Mouse (Mus musculus) ES-Bruce4 (cell line): ENCODE results near the gene 1700113H08Rik.

Source experiments
- CTCF ChIP-seq: IDR thresholded peaks from one replicate; pipeline ENCODE4 v1.8.1; 2011; ENCODE audit warnings: low read depth, low read length
- EP300 ChIP-seq: IDR thresholded peaks from 2 replicates; pipeline ENCODE4 v1.6.1; 2011; ENCODE audit warnings: low read depth, low read length; ENCODE audit not compliant: insufficient read depth
- POLR2A ChIP-seq: IDR thresholded peaks from one replicate; pipeline ENCODE4 v1.8.1; 2011; ENCODE audit warnings: low read length; ENCODE audit not compliant: insufficient read depth

DNA sequence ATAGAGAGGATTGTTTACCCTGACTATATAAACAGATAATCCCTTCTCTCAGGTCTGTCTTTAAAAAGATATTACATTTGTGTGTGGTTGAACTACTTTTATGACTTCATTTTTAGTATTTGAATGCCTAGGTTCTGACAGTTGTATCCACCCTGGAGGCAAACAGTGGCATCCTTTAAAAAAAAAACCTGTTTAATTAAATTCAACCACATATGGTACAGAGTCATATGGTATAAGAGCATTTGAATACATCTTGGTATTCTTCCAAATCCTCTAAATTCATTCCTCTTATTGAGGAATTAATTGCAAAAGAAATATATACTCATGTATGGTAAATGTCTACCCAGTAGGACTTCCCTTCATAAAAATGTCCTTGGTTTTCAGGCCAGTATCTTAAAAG, 217.2 kb downstream of the 1700113H08Rik start:
- TF ChIP-seq CTCF (no peak), POLR2A (no peak), EP300 (no peak)
